In genomic region chr1:88262255-88262654, GRCm38 (mm10) we compare ENCODE assay signal across 9 mouse cellular contexts. TPM values are rescaled to one million over a fixed set of nuclear protein-coding genes. Genes with fewer than 3 reads are reported as not detected.
DNase-seq lines count a peak whose midpoint lies in the region.
"Had no signal": no experiment of that assay in that cellular context is flagged by ENCODE, and none has a peak within 500 bp of the region (broad histone marks: within the 10 kb centered on the region; RNA-seq: fewer than 3 reads in every experiment).

No protein-coding gene starts in this region.

- intact Hi-C loops in gastrocnemius, postnatal 14 days (cut with DNase I; ENCODE audit: low total_unique reads): no loop called here
- intact Hi-C loops in gastrocnemius, postnatal 36 days (cut with DNase I): no loop called here

- DNase-seq in gastrocnemius, postnatal 14 days: peak; percentile 66
- no peak for DNase-seq in gastrocnemius, postnatal 36 days
- DNase-seq in retina, postnatal 1 day: peak; percentile 67
- DNase-seq in retina, embryonic 14.5 days (ENCODE audit: low spot score): no peak
- DNase-seq in kidney, postnatal 14 days: peak; percentile 82
- peak; percentile 98 for DNase-seq in urinary bladder, postnatal 10 days (ENCODE audit: low spot score)
- DNase-seq in cerebellum, adult 9-11 months: no peak
- no peak for DNase-seq in spleen, postnatal 10 days (ENCODE audit: low spot score in 2 of 2)

RNA-seq across cellular contexts. Expression of gene Hjurp, which starts 15.2 kb away (rescaled TPM):
- total RNA-seq in gastrocnemius, postnatal 14 days (2021): 10 to 100 TPM; 16.8 to 17.1 TPM
- 1 to 10 TPM; 7.3 to 8.1 TPM for total RNA-seq in gastrocnemius, postnatal 36 days (2021)

RNA-seq across cellular contexts. Expression of gene Trpm8, which starts 15.2 kb away (rescaled TPM):
- not detected for total RNA-seq in gastrocnemius, postnatal 14 days (2021)
- not detected for total RNA-seq in gastrocnemius, postnatal 36 days (2021)

RNA-seq across cellular contexts. Expression of gene Mroh2a, which starts 35.5 kb away (rescaled TPM):
- not detected for total RNA-seq in gastrocnemius, postnatal 14 days (2021)
- not detected for total RNA-seq in gastrocnemius, postnatal 36 days (2021)

RNA-seq across cellular contexts. Expression of gene Ugt1a1, which starts 50.5 kb away (rescaled TPM):
- under 1 TPM in 1 of 2 experiments, not detected in 1; 0.12 TPM for total RNA-seq in gastrocnemius, postnatal 14 days (2021)
- total RNA-seq in gastrocnemius, postnatal 36 days (2021): not detected
- total RNA-seq: ES-E14 had no signal

RNA-seq across cellular contexts. Expression of gene Dnajb3, which starts 56.7 kb away (rescaled TPM):
- total RNA-seq in gastrocnemius, postnatal 14 days (2021): under 1 TPM; 0.22 to 0.39 TPM
- total RNA-seq in gastrocnemius, postnatal 36 days (2021): not detected

Comparison
In these comparisons a context has a peak if more than half of its experiments do, and no peak if none do; other contexts are left out.
1. DNase-seq: peak in gastrocnemius, postnatal 14 days (single experiment), retina, postnatal 1 day (single experiment), kidney, postnatal 14 days (single experiment) and urinary bladder, postnatal 10 days (single experiment); none in gastrocnemius, postnatal 36 days (0 of 2), retina, embryonic 14.5 days (single experiment), cerebellum, adult 9-11 months (single experiment) and spleen, postnatal 10 days (0 of 2).